Mouse (Mus musculus): Measurements from ENCODE around the gene Man1c1. TPM values are rescaled to one million over a fixed set of nuclear protein-coding genes. Genes with fewer than 3 reads are reported as not detected.

The Man1c1 gene
- polyA plus RNA-seq, 1 experiment: 6.7 TPM

DNA sequence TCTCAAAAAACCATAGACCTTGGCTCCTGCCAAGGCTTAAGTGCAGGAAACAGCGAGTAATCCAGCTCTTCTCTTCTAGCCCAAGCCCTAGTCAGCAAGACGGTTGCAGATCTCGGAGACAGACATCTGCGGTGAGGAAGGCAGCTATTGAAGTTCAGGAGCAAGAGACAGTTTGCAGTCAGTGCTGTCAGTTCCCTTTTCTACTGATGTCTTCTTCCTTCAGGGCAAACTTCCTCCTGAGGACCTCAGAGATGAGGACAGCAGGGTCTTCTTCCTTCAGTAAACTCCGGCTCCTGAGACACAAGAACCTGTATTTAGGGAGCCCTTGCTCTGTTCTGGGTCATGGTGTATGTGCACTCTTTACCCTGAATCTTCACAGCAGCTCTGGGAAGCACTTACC, 177.9 kb downstream of the Man1c1 start:
- Histone ChIP-seq H3K79me3 (ENCODE audit: low read depth) (peaks cover 3% of the 10 kb centered on the region), H3K36me3 (ENCODE audit: control insufficient read depth, insufficient read depth) (peaks cover 68% of the 10 kb centered on the region), H3K4me3 (ENCODE audit: insufficient read depth, poor library complexity, severe bottlenecking) (no peak overlapping the region), H3K79me2 (ENCODE audit: control insufficient read depth, insufficient read depth) (no peaks in the 10 kb centered on the region), H3K27me3 (ENCODE audit: control insufficient read depth, insufficient read depth, insufficient read length) (no peaks in the 10 kb centered on the region), H3ac (ENCODE audit: control insufficient read depth, insufficient read length, low read depth) (no peak overlapping the region)
- TF ChIP-seq MYOG (IDR thresholded peaks at IDR 0.05; ENCODE audit: control insufficient read depth, extremely low read depth, insufficient read length): no peak
- TF ChIP-seq USF1 (IDR thresholded peaks at IDR 0.05; ENCODE audit: low read depth): no peak
- no peak for TF ChIP-seq CEBPB (IDR thresholded peaks at IDR 0.05; ENCODE audit: low read depth)
- no peak for TF ChIP-seq FOSL1 (IDR thresholded peaks at IDR 0.05; ENCODE audit: insufficient read depth, low read length, poor library complexity, severe bottlenecking)
- no peak for TF ChIP-seq CTCF (IDR thresholded peaks at IDR 0.05; ENCODE audit: control insufficient read depth, insufficient read depth, insufficient read length)
- TF ChIP-seq MYOD1 (IDR thresholded peaks at IDR 0.05; ENCODE audit: control insufficient read depth, insufficient read length, low read depth): no peak
- TF ChIP-seq MAX (IDR thresholded peaks at IDR 0.05): no peak

DNA sequence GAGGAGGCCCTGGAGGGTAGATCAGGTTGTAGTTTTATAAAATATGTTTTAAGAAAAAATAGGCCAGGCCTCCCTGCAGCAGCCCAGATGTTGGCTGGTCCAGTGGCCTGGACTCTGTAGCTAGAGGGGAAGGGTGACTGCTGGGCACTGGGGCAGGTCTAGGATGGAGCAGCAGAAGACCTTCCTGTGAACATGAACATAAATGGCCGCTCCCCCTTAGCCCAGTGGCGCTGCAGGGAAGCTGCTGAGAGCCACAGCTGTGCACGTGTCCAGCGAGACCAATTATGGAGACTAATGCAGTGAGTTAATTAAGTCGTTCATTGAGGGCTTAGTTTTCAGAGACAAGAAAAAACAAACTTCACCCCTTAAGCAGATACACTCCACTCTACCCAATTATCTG, 178.3 kb downstream of the Man1c1 start:
- no peak overlapping the region for H3ac ChIP-seq (ENCODE audit: control insufficient read depth, insufficient read length, low read depth)
- peaks cover under 1% of the 10 kb centered on the region for H3K79me2 ChIP-seq (ENCODE audit: control insufficient read depth, insufficient read depth)
- peaks cover 3% of the 10 kb centered on the region for H3K79me3 ChIP-seq (ENCODE audit: low read depth)
- no peak overlapping the region for H3K4me3 ChIP-seq (ENCODE audit: insufficient read depth, poor library complexity, severe bottlenecking)
- peaks cover 68% of the 10 kb centered on the region for H3K36me3 ChIP-seq (ENCODE audit: control insufficient read depth, insufficient read depth)
- TF ChIP-seq MYOG (IDR thresholded peaks at IDR 0.05; ENCODE audit: control insufficient read depth, extremely low read depth, insufficient read length) (no peak), FOSL1 (IDR thresholded peaks at IDR 0.05; ENCODE audit: insufficient read depth, low read length, poor library complexity, severe bottlenecking) (no peak), CEBPB (IDR thresholded peaks at IDR 0.05; ENCODE audit: low read depth) (no peak), CTCF (IDR thresholded peaks at IDR 0.05; ENCODE audit: control insufficient read depth, insufficient read depth, insufficient read length) (no peak), MYOD1 (IDR thresholded peaks at IDR 0.05; ENCODE audit: control insufficient read depth, insufficient read length, low read depth) (no peak), MAX (IDR thresholded peaks at IDR 0.05) (no peak), USF1 (IDR thresholded peaks at IDR 0.05; ENCODE audit: low read depth) (no peak)
- no peaks in the 10 kb centered on the region for H3K27me3 ChIP-seq (ENCODE audit: control insufficient read depth, insufficient read depth, insufficient read length)

DNA sequence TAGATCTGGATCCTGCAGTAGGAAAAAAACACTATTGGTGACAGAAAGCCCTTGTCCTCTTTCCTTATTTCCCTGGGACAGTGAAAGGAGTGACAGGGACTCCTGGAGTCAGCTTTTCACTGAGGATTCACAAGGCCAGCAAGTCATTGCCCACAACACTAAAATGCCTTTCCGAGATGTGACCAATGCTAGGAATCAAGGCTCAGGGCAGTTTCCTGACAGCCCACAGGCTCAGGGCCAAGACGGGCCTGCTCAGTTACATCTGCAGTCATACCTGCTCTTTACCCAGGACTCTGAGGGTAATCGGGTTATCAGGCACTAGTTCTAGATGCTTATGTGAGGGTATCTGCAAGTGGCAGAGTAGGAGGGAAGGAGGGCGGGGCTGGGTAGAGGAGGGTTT, 180.6 kb downstream of the Man1c1 start:
- H3K4me3 ChIP-seq (ENCODE audit: insufficient read depth, poor library complexity, severe bottlenecking): no peak overlapping the region
- H3K79me3 ChIP-seq (ENCODE audit: low read depth): peaks cover 13% of the 10 kb centered on the region
- H3ac ChIP-seq (ENCODE audit: control insufficient read depth, insufficient read length, low read depth): no peak overlapping the region
- peaks cover 63% of the 10 kb centered on the region for H3K36me3 ChIP-seq (ENCODE audit: control insufficient read depth, insufficient read depth)
- H3K79me2 ChIP-seq (ENCODE audit: control insufficient read depth, insufficient read depth): peaks cover 23% of the 10 kb centered on the region
- H3K27me3 ChIP-seq (ENCODE audit: control insufficient read depth, insufficient read depth, insufficient read length): no peaks in the 10 kb centered on the region
- TF ChIP-seq MYOD1 (IDR thresholded peaks at IDR 0.05; ENCODE audit: control insufficient read depth, insufficient read length, low read depth) (no peak), USF1 (IDR thresholded peaks at IDR 0.05; ENCODE audit: low read depth) (no peak), MAX (IDR thresholded peaks at IDR 0.05) (no peak), CTCF (IDR thresholded peaks at IDR 0.05; ENCODE audit: control insufficient read depth, insufficient read depth, insufficient read length) (no peak), CEBPB (IDR thresholded peaks at IDR 0.05; ENCODE audit: low read depth) (no peak), FOSL1 (IDR thresholded peaks at IDR 0.05; ENCODE audit: insufficient read depth, low read length, poor library complexity, severe bottlenecking) (no peak), MYOG (IDR thresholded peaks at IDR 0.05; ENCODE audit: control insufficient read depth, extremely low read depth, insufficient read length) (no peak)

DNA sequence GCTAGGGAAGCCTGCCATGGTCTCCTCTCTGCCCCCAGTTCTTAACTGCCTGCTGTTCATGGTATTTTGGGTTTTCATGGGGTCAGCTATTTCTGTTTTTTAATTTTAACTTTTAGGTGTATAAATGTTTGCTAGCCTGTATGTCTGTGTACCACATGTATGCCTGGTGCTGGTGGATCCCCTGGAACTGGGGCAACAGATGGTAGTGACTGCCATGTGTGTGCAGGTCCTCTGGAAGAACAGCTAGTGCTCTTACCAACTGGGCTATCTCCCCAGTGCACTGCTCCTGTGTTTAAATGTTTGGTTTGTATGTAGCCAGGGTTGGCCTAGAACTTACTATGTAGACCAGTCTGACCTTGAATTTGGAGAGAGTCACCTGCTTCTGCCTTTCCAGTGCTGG, 184.8 kb downstream of the Man1c1 start:
- Histone ChIP-seq H3K79me2 (ENCODE audit: control insufficient read depth, insufficient read depth) (peaks cover 64% of the 10 kb centered on the region), H3K79me3 (ENCODE audit: low read depth) (peaks cover 30% of the 10 kb centered on the region), H3K36me3 (ENCODE audit: control insufficient read depth, insufficient read depth) (peaks cover 29% of the 10 kb centered on the region), H3K27me3 (ENCODE audit: control insufficient read depth, insufficient read depth, insufficient read length) (no peaks in the 10 kb centered on the region), H3K4me3 (ENCODE audit: insufficient read depth, poor library complexity, severe bottlenecking) (no peak overlapping the region), H3ac (ENCODE audit: control insufficient read depth, insufficient read length, low read depth) (no peak overlapping the region)
- TF ChIP-seq MAX (IDR thresholded peaks at IDR 0.05) (no peak), FOSL1 (IDR thresholded peaks at IDR 0.05; ENCODE audit: insufficient read depth, low read length, poor library complexity, severe bottlenecking) (no peak), USF1 (IDR thresholded peaks at IDR 0.05; ENCODE audit: low read depth) (no peak), MYOG (IDR thresholded peaks at IDR 0.05; ENCODE audit: control insufficient read depth, extremely low read depth, insufficient read length) (no peak), CTCF (IDR thresholded peaks at IDR 0.05; ENCODE audit: control insufficient read depth, insufficient read depth, insufficient read length) (no peak), CEBPB (IDR thresholded peaks at IDR 0.05; ENCODE audit: low read depth) (no peak), MYOD1 (IDR thresholded peaks at IDR 0.05; ENCODE audit: control insufficient read depth, insufficient read length, low read depth) (no peak)

DNA sequence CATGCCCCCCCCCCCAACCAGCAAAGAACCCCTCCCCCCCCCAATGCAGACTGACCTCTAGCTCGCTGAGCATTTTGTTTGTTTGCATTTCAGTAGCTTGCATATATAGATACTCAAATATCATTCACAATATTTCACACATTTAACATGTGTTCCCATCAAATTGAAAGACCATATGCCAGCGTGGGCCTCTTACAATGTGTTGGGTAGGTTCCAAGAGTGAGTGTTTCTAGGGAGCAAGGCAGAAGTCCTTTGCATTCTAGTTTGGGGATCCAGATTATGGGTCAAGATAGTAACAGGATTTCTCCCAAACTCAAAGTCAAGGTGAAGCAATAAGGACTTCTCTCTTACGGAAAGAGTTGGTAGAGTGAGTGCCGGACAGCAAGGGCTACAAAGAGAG, 185.5 kb downstream of the Man1c1 start:
- peaks cover 37% of the 10 kb centered on the region for H3K79me3 ChIP-seq (ENCODE audit: low read depth)
- no peak overlapping the region for H3ac ChIP-seq (ENCODE audit: control insufficient read depth, insufficient read length, low read depth)
- no peaks in the 10 kb centered on the region for H3K27me3 ChIP-seq (ENCODE audit: control insufficient read depth, insufficient read depth, insufficient read length)
- peaks cover 31% of the 10 kb centered on the region for H3K36me3 ChIP-seq (ENCODE audit: control insufficient read depth, insufficient read depth)
- no peak overlapping the region for H3K4me3 ChIP-seq (ENCODE audit: insufficient read depth, poor library complexity, severe bottlenecking)
- TF ChIP-seq CEBPB (IDR thresholded peaks at IDR 0.05; ENCODE audit: low read depth) (no peak), FOSL1 (IDR thresholded peaks at IDR 0.05; ENCODE audit: insufficient read depth, low read length, poor library complexity, severe bottlenecking) (no peak), MAX (IDR thresholded peaks at IDR 0.05) (no peak), CTCF (IDR thresholded peaks at IDR 0.05; ENCODE audit: control insufficient read depth, insufficient read depth, insufficient read length) (no peak), USF1 (IDR thresholded peaks at IDR 0.05; ENCODE audit: low read depth) (no peak), MYOD1 (IDR thresholded peaks at IDR 0.05; ENCODE audit: control insufficient read depth, insufficient read length, low read depth) (no peak), MYOG (IDR thresholded peaks at IDR 0.05; ENCODE audit: control insufficient read depth, extremely low read depth, insufficient read length) (no peak)
- H3K79me2 ChIP-seq (ENCODE audit: control insufficient read depth, insufficient read depth): peaks cover 72% of the 10 kb centered on the region

DNA sequence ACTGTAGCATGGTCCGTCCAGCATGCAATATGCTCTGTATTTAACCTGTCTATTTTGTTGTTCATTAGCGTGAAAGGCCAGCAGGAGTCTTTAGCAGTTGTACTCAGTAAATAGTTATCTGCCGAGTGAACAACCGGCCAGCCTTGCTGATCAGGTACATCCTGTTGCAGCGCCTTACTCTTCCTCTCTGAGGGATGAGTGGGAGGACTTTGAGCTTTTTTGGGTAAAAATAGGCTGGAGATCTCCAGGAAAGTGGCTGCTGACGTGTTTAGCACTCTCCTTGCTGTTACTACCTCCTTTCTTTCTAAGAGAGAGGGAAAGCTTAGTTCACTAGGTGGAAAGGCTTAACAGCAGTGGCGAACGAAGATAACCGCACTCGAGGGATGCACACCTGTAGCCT, 186.4 kb downstream of the Man1c1 start:
- no peaks in the 10 kb centered on the region for H3K27me3 ChIP-seq (ENCODE audit: control insufficient read depth, insufficient read depth, insufficient read length)
- TF ChIP-seq MAX (IDR thresholded peaks at IDR 0.05) (no peak), CTCF (IDR thresholded peaks at IDR 0.05; ENCODE audit: control insufficient read depth, insufficient read depth, insufficient read length) (no peak), MYOG (IDR thresholded peaks at IDR 0.05; ENCODE audit: control insufficient read depth, extremely low read depth, insufficient read length) (no peak)
- H3K36me3 ChIP-seq (ENCODE audit: control insufficient read depth, insufficient read depth): peaks cover 23% of the 10 kb centered on the region
- H3K79me2 ChIP-seq (ENCODE audit: control insufficient read depth, insufficient read depth): peaks cover 77% of the 10 kb centered on the region
- no peak overlapping the region for H3ac ChIP-seq (ENCODE audit: control insufficient read depth, insufficient read length, low read depth)
- no peak overlapping the region for H3K4me3 ChIP-seq (ENCODE audit: insufficient read depth, poor library complexity, severe bottlenecking)
- H3K79me3 ChIP-seq (ENCODE audit: low read depth): peaks cover 41% of the 10 kb centered on the region
